Mouse (Mus musculus) thymus, adult 2 months (tissue): ENCODE results near the gene Ankrd24. TPM values are rescaled to one million over a fixed set of nuclear protein-coding genes. Genes with fewer than 3 reads are reported as not detected.

Source experiments
- DNase-seq: peaks from one replicate; pipeline ENCODE4 v3.0.0; 2021
- H3K27ac ChIP-seq: fragments of 200-500 bp; 2 replicates; pipeline ENCODE4 v1.5.1; 2012; ENCODE audit warnings: low read length, control low read depth; ENCODE audit not compliant: control insufficient read depth, insufficient read depth
- H3K27me3 ChIP-seq: fragments of 200-500 bp; 2 replicates; pipeline ENCODE4 v1.6.1; 2012; ENCODE audit warnings: mild to moderate bottlenecking, low read length, moderate library complexity, mixed read lengths; ENCODE audit not compliant: control insufficient read depth, insufficient read depth
- H3K36me3 ChIP-seq: fragments of 200-500 bp; 2 replicates; pipeline ENCODE4 v1.6.1; 2012; ENCODE audit warnings: mild to moderate bottlenecking, low read length, moderate library complexity; ENCODE audit not compliant: control insufficient read depth, insufficient read depth
- H3K4me1 ChIP-seq: fragments of 200-500 bp; replicated peaks from 2 replicates; pipeline ENCODE4 v1.6.1; 2012; ENCODE audit warnings: low read length; ENCODE audit not compliant: control insufficient read depth, insufficient read depth
- H3K4me3 ChIP-seq: fragments of 200-500 bp; 2 replicates; pipeline ENCODE4 v1.5.1; 2012; ENCODE audit warnings: mild to moderate bottlenecking, low read length, control low read depth, moderate library complexity; ENCODE audit not compliant: control insufficient read depth, insufficient read depth
- CTCF ChIP-seq: fragments of 200-500 bp; IDR thresholded peaks from 2 replicates; pipeline ENCODE4 v1.5.1; 2012; ENCODE audit warnings: mild to moderate bottlenecking, control low read depth, low read length, moderate library complexity, borderline replicate concordance; ENCODE audit not compliant: control insufficient read depth, poor library complexity, insufficient read depth; ENCODE audit errors: extremely low read depth
- POLR2A ChIP-seq: fragments of 200-500 bp; IDR thresholded peaks from 2 replicates; pipeline ENCODE4 v1.6.1; 2012; ENCODE audit warnings: mild to moderate bottlenecking, low read length, control low read depth, moderate library complexity; ENCODE audit not compliant: control insufficient read depth, poor library complexity, insufficient read depth; ENCODE audit errors: extremely low read depth
- WGBS: fragments of 180-500 bp; shearing (Covaris S2); methylation state at CpG from one replicate; pipeline ENCODE4 v1.1.7; 2018; 5-methylcytosine and 5-hydroxymethylcytosine counted together
- polyA plus RNA-seq: library from polyadenylated mRNA; depleted of rRNA; stranded (reverse); fragments of >200 nt; gene quantifications from 2 replicates; pipeline ENCODE4 v1.2.3, GENCODE M21; 2012; rRNA removed

Gene Ankrd24
- 16.3 and 19.1 TPM in 2 replicates for polyA plus RNA-seq

DNA sequence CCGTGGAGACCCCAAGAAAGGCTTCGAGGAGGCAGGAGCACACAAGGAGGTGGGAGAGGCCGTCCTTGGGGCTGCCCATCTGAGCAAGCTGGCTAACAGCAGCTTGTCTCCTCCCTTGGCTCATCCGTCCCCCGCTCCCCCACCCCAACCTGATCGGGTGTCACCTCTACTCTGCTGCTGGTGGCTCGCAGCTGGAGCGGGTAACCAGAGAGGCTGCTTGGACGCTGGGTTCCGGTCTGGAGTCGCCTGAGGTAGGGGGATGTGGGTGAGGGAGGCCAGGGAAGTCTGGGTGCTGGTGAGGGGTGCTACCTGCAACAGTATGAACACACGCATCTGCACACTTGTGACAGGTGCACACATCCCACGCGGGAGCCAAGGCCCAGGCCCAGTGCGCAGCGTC is at the start of gene Ankrd24:
Ankrd24 (plus strand) TSS at position 151 of the 400 bp plus-strand sequence.
- TF ChIP-seq POLR2A (no peak), CTCF (no peak)
- no peaks in the 10 kb centered on the region for H3K27me3 ChIP-seq
- no peaks in the 10 kb centered on the region for H3K36me3 ChIP-seq
- peaks cover 20% of the 10 kb centered on the region for H3K4me1 ChIP-seq
- DNase-seq, result no peak
- peak within 1 kb of the TSS; percentile 81 for H3K4me3 ChIP-seq
- 91% methylated on average over 16 of the region's 16 CpGs for WGBS
- peak within 1 kb of the TSS; percentile 77 for H3K27ac ChIP-seq

DNA sequence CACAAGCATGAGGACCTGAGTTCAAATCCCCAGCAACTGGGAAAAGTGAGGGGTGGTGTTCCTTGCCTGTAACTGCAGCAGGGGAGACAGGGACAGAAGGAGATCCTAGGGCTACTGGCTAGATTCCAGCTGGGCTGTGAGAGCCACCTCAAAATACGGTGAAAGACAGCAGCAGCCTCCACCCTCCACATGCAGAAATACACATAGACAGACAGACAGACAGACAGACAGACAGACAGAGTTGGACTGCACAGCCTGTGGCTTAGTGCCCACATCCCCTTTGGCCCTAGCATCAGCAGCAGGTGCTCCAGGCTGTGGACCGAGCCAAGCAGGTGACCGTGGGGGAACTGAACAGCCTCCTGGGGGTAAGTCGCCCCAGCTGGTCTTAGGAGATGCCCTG is 48.4 kb upstream of the Ankrd24 start:
- H3K27me3 ChIP-seq, result no peaks in the 10 kb centered on the region
- no peak for DNase-seq
- no peaks in the 10 kb centered on the region for H3K36me3 ChIP-seq
- WGBS, result 19% methylated on average over 4 of the region's 4 CpGs
- H3K4me3 ChIP-seq, result no peak overlapping the region
- TF ChIP-seq POLR2A (no peak), CTCF (no peak)
- peaks cover 25% of the 10 kb centered on the region for H3K4me1 ChIP-seq
- H3K27ac ChIP-seq, result no peak overlapping the region

GRCm38 (mm10) chr10:81580441-81581070 is 47.8 kb upstream of the Ankrd24 start:
- no peak overlapping the region for H3K4me3 ChIP-seq
- TF ChIP-seq CTCF (0 out of 2 replicates have a peak, but pooled peaks have one; percentile 11), POLR2A (no peak)

GRCm38 (mm10) chr10:81583347-81583746 is 45.0 kb upstream of the Ankrd24 start:
- TF ChIP-seq POLR2A, result no peak
- TF ChIP-seq CTCF, result no peak
- WGBS, result 63% methylated on average over 6 of the region's 6 CpGs

More at GRCm38 (mm10) chr10:81580441-81581070, 47.8 kb upstream of the Ankrd24 start:
- Histone ChIP-seq H3K27me3 (no peaks in the 10 kb centered on the region), H3K4me1 (peaks cover 20% of the 10 kb centered on the region), H3K36me3 (no peaks in the 10 kb centered on the region), H3K27ac (no peak overlapping the region)
- WGBS, result 14% methylated on average over 25 of the region's 25 CpGs
- peak; percentile 20 for DNase-seq

GRCm38 (mm10) chr10:81588739-81589138 is 39.6 kb upstream of the Ankrd24 start:
- Histone ChIP-seq H3K27ac (no peak overlapping the region), H3K27me3 (no peaks in the 10 kb centered on the region), H3K36me3 (no peaks in the 10 kb centered on the region), H3K4me3 (no peak overlapping the region), H3K4me1 (no peaks in the 10 kb centered on the region; the same call in 1 of the 2 replicates)
- no peak for TF ChIP-seq POLR2A
- no peak for TF ChIP-seq CTCF
- 86% methylated on average over 7 of the region's 7 CpGs for WGBS
- DNase-seq, result no peak

More at GRCm38 (mm10) chr10:81583347-81583746, 45.0 kb upstream of the Ankrd24 start:
- no peak for DNase-seq
- no peaks in the 10 kb centered on the region for H3K36me3 ChIP-seq
- no peaks in the 10 kb centered on the region for H3K27me3 ChIP-seq
- no peak overlapping the region for H3K4me3 ChIP-seq
- H3K4me1 ChIP-seq, result peaks cover 14% of the 10 kb centered on the region
- H3K27ac ChIP-seq, result no peak overlapping the region

- TF ChIP-seq POLR2A (no peak), CTCF (no peak)
- DNase-seq, result no peak
- no peak overlapping the region for H3K4me3 ChIP-seq
- no peaks in the 10 kb centered on the region for H3K27me3 ChIP-seq
- H3K4me1 ChIP-seq, result peaks cover 16% of the 10 kb centered on the region
- H3K27ac ChIP-seq, result no peak overlapping the region
- H3K36me3 ChIP-seq, result no peaks in the 10 kb centered on the region
- WGBS, result 92% methylated on average over 9 of the region's 9 CpGs
Observed at GRCm38 (mm10) chr10:81591846-81592245, 36.5 kb upstream of the Ankrd24 start.

DNA sequence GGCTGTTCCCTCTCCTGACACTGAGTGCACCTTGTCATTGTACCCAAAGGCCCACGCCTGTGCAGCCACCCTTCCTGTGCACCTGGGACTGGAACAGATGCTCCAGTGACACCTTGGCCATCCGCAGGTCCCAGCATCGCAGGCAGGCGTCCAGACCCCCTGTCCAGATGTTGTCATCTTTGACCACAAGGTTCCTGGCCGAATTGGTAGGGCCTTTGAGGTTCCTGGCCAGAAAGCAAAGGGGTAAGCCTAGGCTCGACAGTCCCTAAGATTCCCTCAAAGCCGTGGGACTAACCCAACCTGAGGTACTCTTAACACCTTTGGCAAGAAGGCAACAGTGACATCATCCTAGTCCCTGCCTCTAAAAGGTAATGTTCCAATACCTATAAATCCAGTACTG is 35.7 kb upstream of the Ankrd24 start:
- Histone ChIP-seq H3K27me3 (no peaks in the 10 kb centered on the region), H3K27ac (no peak overlapping the region), H3K4me3 (no peak overlapping the region), H3K36me3 (no peaks in the 10 kb centered on the region), H3K4me1 (peaks cover 22% of the 10 kb centered on the region)
- DNase-seq, result no peak
- TF ChIP-seq POLR2A (no peak), CTCF (no peak)
- WGBS, result 78% methylated on average over 7 of the region's 7 CpGs
